Mouse (Mus musculus): ENCODE measurements around the gene Tbce. TPM values are rescaled to one million over a fixed set of nuclear protein-coding genes. Genes with fewer than 3 reads are reported as not detected.
"Not testable (repeated sequence)": the region's sequence is repeated elsewhere in the genome, so short reads cannot be mapped to it uniquely, and the experiment has no call there.

Gene Tbce
- total RNA-seq, 2 experiments from 2014 or later: 64.9 to 67.3 TPM

DNA sequence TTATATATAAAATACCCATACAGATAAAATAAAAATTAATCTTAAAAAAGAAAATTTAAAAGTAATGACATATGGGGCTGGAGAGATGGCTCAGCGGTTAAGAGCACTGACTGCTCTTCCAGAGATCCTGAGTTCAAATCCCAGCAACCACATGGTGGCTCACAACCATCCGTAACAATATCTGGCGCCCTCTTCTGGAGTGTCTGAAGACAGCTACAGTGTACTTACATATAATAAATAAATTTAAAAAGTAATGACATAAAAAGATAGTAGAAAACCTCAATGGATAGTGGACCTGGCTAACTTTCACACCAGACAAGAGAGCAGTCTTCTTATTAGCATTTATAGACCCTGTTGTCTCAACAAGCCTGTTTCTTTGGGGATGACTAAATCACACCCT, 4.1 kb downstream of the Tbce start:
- not testable (repeated sequence) for DNase-seq (ENCODE audit: low spot score in 2 of 2)

DNA sequence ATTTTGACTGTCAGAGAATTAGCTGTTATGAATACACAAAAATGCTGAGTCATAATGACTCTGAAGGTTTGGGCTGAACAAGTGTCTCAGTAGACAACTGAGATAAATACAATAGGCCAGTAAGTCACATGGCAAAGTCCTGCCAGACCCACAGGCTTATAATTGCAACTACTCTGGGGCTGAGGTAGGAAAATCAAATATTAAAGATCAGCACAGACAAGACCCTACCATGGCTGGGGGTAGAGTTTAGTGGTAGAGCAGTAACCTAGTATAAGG, 5.4 kb downstream of the Tbce start:
- DNase-seq (ENCODE audit: low spot score in 2 of 2): no peak

DNA sequence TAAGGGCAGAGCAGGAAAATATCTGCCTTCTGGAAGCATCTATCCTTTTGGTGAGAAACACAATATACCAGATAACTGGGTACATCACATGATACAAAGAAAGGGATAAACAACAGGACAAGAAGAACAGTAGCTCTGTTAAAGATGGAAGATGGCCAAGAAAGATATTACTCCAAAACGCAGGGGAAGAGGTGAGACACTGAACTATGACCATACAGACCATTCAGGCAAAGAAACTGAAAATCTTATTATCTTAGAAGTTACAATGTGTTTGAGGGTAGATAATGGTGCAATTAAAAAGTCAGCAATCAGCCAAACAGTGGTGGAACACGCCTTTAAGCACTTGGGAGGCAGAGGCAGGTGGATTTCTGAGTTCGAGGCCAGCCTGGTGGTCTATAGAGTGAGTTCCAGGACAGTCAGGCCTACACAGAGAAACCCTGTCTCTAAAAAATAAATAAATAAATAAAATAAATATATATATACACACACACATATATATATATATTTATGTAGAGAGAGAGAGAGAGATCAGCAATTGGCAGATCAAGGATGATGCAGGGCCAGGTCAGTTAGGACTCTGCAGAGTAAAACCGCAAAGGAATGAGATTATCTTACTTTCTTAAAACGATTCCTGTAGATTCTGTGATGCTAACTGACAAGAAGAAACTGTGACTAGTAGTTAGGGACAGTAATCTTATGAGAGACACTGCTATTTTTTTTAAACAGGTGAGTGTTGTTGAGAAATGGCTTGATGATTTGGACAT, 5.9 kb downstream of the Tbce start:
- DNase-seq (ENCODE audit: low spot score in 2 of 2): no peak

DNA sequence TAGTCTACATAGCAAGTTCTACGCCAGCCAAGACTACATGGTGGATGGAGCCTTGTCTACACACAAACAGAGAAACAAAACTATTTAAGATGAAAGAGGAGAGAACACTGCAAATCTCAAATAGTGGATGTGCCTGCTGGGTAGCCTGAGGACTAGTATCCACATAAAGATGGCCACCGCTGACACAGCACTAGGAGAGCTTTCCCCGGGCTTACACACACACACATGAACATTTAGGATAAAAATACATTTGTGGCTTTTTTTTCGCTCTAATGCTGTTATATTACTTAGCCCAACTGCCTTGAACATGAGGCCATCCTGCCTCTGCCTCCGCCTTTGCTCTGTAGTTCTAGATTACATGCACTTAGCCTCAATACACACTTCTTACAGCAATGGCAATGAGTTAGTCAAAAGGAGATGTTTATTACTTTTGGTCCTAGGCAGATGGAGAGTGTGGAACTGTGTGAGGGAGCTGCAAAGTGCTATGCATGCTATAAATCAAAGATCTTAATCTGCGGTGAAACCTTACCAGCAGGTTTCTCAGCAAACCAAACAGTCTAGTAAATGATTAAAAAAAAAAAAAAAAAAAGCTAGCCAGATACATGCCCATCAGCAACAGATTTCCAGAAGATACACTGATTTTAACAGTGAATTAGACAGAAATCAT, 13.2 kb downstream of the Tbce start:
- DNase-seq (ENCODE audit: low spot score in 2 of 2): no peak

DNA sequence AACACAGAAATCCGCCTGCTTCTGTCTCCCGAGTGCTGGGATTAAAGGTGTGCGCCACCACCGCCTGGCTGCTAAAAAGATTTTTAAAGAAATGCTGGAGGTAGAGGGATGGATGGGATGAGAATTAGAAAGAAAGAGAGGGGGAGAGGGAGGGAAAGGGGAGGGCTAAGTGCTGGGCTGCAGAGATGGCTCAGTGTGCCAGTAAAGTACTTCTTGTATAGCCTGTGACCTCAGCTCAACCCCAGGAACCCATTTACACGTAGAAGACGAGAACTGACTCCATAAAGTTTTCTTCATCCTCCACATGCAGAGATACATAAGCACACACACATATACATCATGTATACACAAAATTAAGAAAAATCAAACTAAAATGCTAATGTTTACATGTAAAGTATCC, 13.9 kb downstream of the Tbce start:
- DNase-seq (ENCODE audit: low spot score in 2 of 2): no peak

DNA sequence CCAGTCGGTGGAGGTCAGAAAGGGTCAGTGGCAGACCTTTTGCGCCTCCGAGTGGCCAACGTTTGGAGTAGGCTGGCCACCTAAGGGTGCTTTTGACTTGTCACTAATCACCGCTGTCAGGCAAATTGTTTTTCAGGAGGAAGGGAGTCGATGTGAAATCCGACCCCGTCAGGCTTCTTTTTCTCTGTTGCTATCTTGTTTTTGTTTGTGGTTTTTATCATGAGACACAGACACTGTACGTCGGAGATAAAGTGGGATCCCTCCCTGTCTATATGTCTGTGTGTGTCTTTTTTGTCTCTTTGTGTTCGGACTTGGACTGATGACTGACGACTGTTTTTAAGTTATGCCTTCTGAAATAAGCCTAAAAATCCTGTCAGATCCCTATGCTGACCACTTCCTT, 18.0 kb downstream of the Tbce start:
- not testable (repeated sequence) for DNase-seq (ENCODE audit: low spot score in 2 of 2)

DNA sequence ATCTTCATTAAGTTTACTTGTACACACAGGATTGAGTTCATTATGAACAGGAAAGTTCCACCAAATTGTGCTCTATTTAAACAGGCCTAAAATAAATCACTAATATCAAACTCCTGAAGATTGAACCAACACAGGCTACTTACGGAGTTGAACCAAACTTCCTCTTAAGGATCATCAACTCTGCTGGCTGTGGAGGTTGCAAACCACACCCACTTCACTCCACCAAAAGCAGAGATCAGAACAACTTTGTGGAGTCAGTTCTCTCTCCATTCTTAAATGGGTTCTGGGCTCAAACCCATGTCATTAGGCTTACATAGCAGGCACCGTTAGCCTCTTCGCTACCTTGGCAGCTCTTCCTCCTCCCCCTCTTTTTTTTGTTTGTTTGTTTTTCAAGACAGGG, 20.6 kb downstream of the Tbce start:
- DNase-seq (ENCODE audit: low spot score in 2 of 2): no peak

DNA sequence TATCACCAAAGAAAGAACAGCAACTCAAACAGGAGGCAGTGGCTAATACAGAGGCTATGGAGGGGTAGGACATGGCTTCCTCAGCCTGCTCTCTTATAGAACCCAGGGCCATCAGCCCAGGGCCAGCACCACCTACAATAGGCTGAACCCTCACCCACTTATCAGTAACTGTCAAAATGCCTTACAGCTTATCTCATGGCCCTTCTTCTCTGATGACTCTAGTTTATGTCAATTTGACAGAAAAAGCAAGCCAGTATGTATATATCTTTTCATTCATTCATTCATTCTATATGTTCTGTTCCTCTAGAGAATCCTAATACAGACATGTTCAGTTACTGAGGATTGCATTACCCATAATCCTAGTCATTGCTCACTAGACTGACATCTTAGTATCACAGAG, 21.2 kb downstream of the Tbce start:
- DNase-seq (ENCODE audit: low spot score in 2 of 2): no peak

DNA sequence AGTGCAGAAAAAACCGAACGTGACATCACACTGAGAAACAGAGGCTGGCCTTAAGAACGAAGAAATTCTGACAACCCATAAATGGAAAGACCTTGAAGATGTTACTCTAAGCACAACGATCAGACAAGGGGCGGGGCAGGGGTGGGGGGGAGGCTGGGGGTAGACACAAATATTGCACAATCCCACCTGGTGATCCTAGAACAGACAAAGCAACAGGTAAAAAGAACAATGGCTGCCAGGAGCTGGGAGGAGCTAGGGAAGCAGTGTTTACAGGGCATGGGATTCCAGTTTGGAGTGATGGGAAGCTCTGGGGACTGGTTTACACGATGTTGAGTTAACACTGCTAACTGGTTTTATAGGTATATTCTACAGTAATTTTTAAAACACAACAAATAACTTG, 23.8 kb downstream of the Tbce start:
- DNase-seq (ENCODE audit: low spot score in 2 of 2): no peak

DNA sequence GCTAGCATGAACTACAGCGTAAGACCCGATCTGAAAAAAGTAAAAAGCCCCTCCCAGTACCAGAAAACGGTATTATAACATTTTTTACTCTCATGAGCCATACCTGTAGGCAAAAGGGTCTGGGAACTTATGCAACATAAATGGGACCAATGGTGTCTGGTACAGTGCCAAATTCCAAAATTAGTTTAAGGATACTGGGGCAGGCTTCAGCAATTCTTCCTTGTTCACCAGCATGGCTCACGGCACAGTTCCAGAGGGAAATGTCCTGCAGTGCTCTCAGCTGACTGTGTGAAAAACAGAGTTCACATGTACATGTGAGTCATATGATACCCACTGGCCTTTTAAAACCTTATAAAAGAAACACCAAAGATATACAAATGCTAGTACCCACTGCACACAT, 24.9 kb downstream of the Tbce start:
- DNase-seq (ENCODE audit: low spot score in 2 of 2): no peak

DNA sequence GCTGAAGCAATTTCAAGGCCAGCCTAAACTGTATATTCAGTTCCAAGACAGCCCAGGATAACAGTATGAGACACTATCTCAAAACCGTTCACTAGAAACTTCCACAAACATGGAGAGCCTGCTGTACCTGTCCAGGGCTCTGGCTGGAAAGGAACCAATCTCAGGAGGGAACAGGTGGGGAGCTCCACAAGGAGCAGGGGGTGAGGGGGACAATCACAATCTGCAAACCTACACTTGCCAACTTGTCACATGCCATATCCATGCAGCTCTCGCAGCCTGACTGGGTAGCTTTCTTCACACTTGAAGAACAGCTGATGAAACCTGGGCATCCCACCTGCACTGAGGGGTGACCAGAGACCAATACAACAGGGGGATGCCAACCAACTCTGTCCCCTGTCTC, 25.4 kb downstream of the Tbce start:
- no peak for DNase-seq (ENCODE audit: low spot score in 2 of 2)

DNA sequence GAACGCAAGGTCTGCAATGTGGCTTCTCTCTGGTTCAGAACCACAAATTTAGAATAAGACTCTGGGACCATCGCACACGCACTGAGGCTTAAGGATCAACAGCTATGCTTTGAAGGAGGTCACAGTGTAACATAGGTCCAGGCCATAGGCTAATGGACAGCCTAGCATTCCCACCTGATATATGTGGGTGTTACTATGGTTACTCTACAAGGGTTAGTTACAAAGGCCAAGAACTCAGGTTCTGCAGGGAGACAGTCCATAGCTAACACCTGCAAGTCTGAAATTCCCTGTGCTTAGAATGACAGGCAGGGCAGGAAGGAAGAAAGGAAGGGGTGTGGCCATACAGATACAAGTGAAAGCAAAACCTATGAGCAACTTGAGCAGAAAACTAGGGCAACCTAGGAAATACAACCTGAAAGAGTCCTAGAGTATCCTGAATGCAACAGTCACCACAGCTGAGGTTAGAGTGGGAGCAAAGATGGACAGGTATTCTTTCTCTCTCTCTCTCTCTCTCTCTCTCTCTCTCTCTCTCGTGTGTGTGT, 27.9 kb downstream of the Tbce start:
- DNase-seq (ENCODE audit: low spot score in 2 of 2): no peak

DNA sequence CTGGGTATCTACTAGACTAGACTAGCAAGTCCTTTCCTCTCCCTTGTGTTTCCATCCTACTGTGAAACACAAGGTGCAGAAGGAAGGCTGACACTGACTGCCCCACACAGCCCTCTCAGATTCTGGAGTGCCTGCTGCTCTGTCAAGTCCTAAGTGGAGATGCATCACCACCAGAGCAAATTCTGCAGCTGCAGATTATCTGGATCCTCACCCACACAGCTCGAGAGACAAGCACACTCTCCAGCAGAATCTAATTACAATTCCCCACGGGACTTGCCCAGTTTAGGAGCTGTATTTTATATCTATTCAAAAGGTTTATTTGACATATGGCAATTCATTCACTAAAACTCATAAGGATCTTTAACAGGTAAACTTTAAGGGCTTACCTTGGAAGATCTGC, 33.4 kb downstream of the Tbce start:
- peak in 1 of 2 experiments; percentile 54 for DNase-seq (ENCODE audit: low spot score in 2 of 2)

DNA sequence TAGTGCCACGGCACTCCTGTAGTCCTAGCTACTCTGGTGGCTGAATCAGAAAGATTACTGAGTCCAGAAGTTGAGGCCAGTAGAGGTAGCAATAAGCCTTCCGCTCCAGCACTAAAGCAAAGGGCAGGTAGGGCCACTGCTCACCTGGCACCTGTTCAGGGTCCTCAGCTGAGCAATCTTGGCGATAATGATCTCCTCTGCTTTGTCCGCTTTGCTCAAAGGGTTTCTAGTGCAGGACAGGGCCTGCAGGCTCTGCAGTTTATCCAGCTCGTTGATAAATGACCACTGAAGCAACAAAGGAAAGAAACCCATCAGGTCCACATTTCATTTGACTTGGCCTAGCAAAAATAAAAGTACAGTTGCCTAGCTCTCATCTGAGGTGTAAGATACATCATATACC, 34.4 kb downstream of the Tbce start:
- no peak for DNase-seq (ENCODE audit: low spot score in 2 of 2)

DNA sequence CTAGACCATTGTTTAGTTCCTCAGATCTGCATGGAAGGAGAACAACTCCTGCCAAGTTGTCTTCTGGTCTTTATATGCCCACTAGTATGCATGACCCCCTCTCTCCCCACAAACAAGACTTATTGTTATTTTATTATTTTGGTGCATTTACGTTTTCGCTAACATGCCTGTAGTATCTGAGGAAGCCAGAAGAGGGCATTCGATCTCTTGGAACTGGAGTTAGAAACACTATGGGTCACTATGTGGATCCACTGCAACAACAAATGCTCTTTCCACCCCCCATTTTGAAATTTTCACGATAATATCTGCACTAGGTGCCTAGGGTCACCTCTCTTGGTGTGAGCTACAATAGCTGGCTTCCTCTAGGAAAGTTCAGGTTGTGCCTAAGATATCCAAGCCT, 35.4 kb downstream of the Tbce start:
- no peak for DNase-seq (ENCODE audit: low spot score in 2 of 2)

DNA sequence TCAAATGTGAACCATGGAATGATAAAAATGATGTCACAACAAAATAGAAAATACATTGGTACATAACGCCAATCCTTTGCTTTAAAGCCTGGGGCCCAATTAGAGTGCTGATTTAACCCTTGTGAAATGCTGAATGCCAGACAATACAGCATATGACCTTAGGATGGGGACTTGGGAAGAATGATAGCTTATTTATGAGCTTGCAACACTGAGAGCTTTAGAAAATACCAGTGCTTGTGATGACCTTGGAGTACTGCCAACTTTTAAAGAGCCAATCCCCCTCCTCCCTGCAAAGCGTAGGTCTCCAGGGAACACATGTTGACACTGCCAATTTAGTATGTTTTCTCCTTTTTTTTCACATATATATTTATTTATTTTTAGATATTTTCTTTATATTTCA, 36.7 kb downstream of the Tbce start:
- no peak for DNase-seq (ENCODE audit: low spot score in 2 of 2)

DNA sequence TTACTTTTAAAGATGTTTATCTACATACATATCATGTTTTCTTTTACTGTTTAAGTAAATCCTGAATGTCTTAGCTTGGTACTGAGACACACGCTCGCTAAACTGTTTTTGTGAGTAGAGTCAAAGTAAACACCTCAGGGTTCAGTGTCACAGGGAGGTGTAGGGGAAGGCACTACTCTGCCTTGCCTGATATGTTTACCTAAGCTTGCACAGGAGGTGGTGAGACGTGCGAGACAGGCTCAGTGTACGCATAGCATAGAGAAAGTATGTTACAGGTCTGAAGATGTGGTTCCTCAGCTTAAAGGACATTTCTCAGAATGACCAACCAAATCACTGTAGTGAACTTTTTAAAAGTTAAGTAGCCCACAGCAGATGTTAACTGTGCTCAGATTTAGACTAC, 42.0 kb downstream of the Tbce start:
- no peak for DNase-seq (ENCODE audit: low spot score in 2 of 2)

DNA sequence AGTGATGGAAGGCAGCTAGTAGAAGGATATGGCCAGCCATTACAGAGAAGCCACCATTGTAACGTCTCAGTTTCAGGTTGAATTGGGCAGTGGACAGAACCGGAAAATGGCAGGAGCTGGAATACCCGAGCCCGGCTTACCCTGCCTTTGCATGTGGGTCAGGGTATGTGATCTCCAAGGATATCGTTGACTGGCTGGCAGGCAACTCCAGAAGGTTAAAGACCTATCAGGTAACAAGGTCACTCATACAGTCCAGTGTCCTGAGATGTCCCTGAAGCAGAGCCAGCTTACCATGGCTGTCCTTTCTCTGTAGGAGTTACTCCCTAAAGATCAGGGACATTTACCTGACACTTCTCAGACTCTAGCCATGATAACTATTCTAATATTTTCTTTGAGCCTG, 44.4 kb downstream of the Tbce start:
- no peak for DNase-seq (ENCODE audit: low spot score in 2 of 2)

DNA sequence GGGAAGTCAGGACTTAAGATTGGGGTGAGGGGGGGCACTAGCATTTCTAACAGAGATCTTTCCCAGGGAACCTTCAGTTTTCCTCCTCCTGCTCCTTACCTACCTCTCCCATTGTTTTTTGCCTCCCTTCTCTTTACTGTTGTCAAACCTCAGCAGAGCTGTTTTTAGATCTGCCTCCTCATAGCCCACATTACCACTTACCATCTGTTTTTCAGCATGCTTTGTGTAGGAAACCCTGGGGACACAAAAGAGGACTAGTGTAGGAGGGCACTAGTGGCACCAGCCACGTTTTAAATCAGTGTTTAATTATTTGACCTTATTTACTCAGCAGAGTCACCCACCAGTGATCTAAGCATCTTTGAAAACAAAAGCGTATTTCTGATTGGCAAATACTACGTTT, 46.4 kb downstream of the Tbce start:
- peak in 1 of 2 experiments; percentile 67 for DNase-seq (ENCODE audit: low spot score in 2 of 2)

DNA sequence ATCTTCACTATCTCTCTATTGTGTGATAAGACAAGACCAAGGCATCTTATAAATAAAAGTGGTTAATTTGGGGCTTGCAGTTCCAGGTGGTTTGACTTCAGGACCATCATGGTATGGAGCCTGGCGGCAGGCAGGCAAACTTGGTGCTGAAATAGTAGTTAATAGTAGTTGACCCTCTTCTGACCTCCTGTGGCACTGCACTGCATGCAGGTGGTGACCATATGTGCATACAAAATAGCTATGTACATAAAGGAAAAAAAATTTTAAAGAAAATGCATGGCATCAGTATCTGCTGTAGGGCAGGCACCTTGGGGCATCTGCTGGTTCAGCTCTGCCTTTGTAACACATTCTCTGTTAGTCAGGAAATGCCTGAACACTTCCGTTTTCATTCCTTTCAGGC, 49.0 kb downstream of the Tbce start:
- DNase-seq (ENCODE audit: low spot score in 2 of 2): no peak

DNA sequence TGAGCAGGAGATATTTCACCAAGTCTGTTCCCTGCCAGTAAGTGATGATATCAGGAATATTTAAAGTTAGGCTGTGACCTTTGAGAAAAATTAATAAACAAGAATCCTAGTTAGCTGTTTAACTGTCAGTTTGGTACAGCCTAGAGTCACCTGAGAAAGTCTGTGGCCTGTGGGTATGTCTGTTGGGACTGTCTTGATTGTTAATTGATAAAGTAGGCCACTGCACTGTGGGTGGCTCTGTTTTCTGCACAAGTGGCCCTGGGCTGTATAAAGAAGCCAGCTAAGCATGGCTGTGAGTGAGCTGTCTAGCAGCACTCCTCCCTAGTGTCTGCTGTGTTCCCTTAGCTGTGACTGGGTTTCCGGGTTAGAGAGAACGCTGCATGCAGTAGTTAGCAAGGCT, 50.3 kb downstream of the Tbce start:
- DNase-seq (ENCODE audit: low spot score in 2 of 2): no peak

DNA sequence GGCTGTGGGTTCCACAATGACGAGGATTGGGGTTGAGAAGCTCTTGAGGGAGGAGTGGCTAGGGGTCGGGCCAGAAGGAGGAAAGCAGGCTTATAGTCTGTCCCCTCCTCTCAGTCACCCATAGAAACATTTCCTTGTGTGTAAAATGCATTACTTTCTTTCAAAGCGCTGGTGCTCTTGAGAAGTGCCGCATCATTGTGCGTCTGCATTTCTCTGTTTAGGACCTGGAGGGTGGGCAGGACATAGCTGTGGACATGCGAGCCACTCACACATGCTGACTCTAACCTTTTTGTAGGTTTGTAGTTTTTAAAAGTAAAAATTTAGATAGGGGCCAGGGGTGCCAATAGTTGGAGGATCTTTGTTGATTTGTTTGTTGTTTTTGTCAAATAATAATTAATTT, 55.9 kb downstream of the Tbce start:
- no peak for DNase-seq (ENCODE audit: low spot score in 2 of 2)

DNA sequence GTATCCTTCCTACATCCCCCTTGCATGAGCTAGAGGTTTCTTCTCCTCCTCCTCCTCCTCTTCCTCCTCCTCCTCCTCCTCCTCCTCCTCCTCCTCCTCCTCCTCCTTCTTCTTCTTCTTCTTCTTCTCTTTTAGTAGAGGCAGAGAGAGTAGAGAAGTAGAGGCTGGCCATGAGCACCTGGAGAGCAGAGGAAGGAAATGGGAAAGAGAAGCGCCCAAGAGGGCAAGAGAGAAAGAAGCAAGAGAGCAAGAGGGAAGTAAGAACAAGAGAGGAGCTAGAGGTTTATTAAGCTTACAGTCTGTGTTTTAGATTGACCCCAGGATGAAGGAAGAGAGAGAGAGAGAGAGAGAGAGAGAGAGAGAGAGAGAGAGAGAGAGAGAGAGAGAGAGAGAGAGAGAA, 57.6 kb downstream of the Tbce start:
- DNase-seq (ENCODE audit: low spot score in 2 of 2): not testable (repeated sequence)
